Mouse (Mus musculus) embryonic facial prominence, embryonic 11.5 days (tissue): Measurements from ENCODE around the gene Ugt1a6b. TPM values are rescaled to one million over a fixed set of nuclear protein-coding genes. Genes with fewer than 3 reads are reported as not detected.

ENCODE experiments used
- ATAC-seq: fragments of 200-750 bp; cut with Nextera tagmentation; replicated peaks from 2 replicates; pipeline ENCODE4 v1.8.0; 2017; ENCODE audit warnings: low read depth; ENCODE audit not compliant: insufficient number of reproducible peaks, low FRiP score, low TSS enrichment
- DNase-seq: peaks from one replicate; pipeline ENCODE4 v3.0.0-alpha.2; 2015; ENCODE audit warnings: low spot score
- H3K27ac ChIP-seq: fragments of 300-500 bp; sonication (generic); replicated peaks from 2 replicates; pipeline ENCODE4 v1.5.1; 2014; ENCODE audit warnings: mild to moderate bottlenecking, low read depth, low read length, control low read depth
- H3K27me3 ChIP-seq: fragments of 300-500 bp; sonication (generic); 2 replicates; pipeline ENCODE4 v1.6.1; 2014; ENCODE audit warnings: mild to moderate bottlenecking, low read length, moderate library complexity, mixed read lengths; ENCODE audit not compliant: control insufficient read depth, insufficient read depth
- H3K36me3 ChIP-seq: fragments of 300-500 bp; sonication (generic); replicated peaks from 2 replicates; pipeline ENCODE4 v1.6.1; 2014; ENCODE audit warnings: low read depth, mild to moderate bottlenecking, low read length, moderate library complexity, mixed read lengths; ENCODE audit not compliant: control insufficient read depth, insufficient read depth
- H3K4me1 ChIP-seq: fragments of 300-500 bp; sonication (generic); 2 replicates; pipeline ENCODE4 v1.6.1; 2014; ENCODE audit warnings: low read length, mixed read lengths; ENCODE audit not compliant: control insufficient read depth, insufficient read depth
- H3K4me2 ChIP-seq: fragments of 300-500 bp; sonication (generic); 2 replicates; pipeline ENCODE4 v1.6.1; 2014; ENCODE audit warnings: low read depth, mild to moderate bottlenecking, control low read depth, low read length, moderate library complexity
- H3K4me3 ChIP-seq: fragments of 300-500 bp; sonication (generic); 2 replicates; pipeline ENCODE4 v1.5.1; 2014; ENCODE audit warnings: low read depth, low read length, control low read depth
- H3K9ac ChIP-seq: fragments of 300-500 bp; sonication (generic); replicated peaks from 2 replicates; pipeline ENCODE4 v1.6.1; 2014; ENCODE audit warnings: mild to moderate bottlenecking, control low read depth, low read length
- H3K9me3 ChIP-seq: fragments of 300-500 bp; sonication (generic); replicated peaks from 2 replicates; pipeline ENCODE4 v1.6.1; 2016; ENCODE audit warnings: mild to moderate bottlenecking, low read length, inconsistent platforms, mixed read lengths; ENCODE audit not compliant: control insufficient read depth
- WGBS: fragments of 180-500 bp; shearing (Covaris S2); extraction: QIAGEN DNeasy Blood & Tissue Kit; methylation state at CpG from one replicate; pipeline ENCODE4 v1.1.7; 2014; 5-methylcytosine and 5-hydroxymethylcytosine counted together
- polyA plus RNA-seq: library from polyadenylated mRNA; unstranded; fragments of >200 nt; fragmentation: Nextera tagmentation; extraction: Ambion mirVana; gene quantifications from 2 replicates; pipeline ENCODE4 v1.2.1, GENCODE M21; 2014

The Ugt1a6b gene
- polyA plus RNA-seq, 1 experiment from 2014 or later, result not detected

- Histone ChIP-seq H3K9me3 (peaks cover 3% of the 10 kb centered on the region; the same call in 1 of the 2 replicates), H3K36me3 (peaks cover 97% of the 10 kb centered on the region), H3K4me3 (no peak overlapping the region), H3K9ac (no peak overlapping the region), H3K4me1 (no peaks in the 10 kb centered on the region), H3K4me2 (no peak overlapping the region), H3K27ac (no peak overlapping the region), H3K27me3 (no peaks in the 10 kb centered on the region)
- 76% methylated on average over 4 of the region's 4 CpGs for WGBS
- no peak for ATAC-seq
- no peak for DNase-seq
Observed at GRCm38 (mm10) chr1:88264869-88265240, 161.8 kb downstream of the Ugt1a6b start.

GRCm38 (mm10) chr1:88266123-88266522 lies 163.1 kb downstream of the Ugt1a6b start:
- H3K9ac ChIP-seq, result no peak overlapping the region
- H3K27ac ChIP-seq, result no peak overlapping the region
- H3K4me1 ChIP-seq, result no peaks in the 10 kb centered on the region
- H3K36me3 ChIP-seq, result peaks cover 88% of the 10 kb centered on the region
- H3K27me3 ChIP-seq, result no peaks in the 10 kb centered on the region
- H3K4me3 ChIP-seq, result no peak overlapping the region
- WGBS, result 90% methylated on average over 13 of the region's 13 CpGs
- H3K4me2 ChIP-seq, result no peak overlapping the region
- no peak for DNase-seq
- ATAC-seq, result no peak
- no peaks in the 10 kb centered on the region; the same call in 1 of the 2 replicates for H3K9me3 ChIP-seq

- ATAC-seq (no peak; the same call in 1 of the 2 replicates), DNase-seq (no peak)
- Histone ChIP-seq H3K4me3 (no peak overlapping the region), H3K4me2 (no peak overlapping the region), H3K4me1 (no peaks in the 10 kb centered on the region), H3K9me3 (no peaks in the 10 kb centered on the region; the same call in 1 of the 2 replicates), H3K36me3 (peaks cover 84% of the 10 kb centered on the region), H3K27ac (no peak overlapping the region), H3K9ac (no peak overlapping the region), H3K27me3 (no peaks in the 10 kb centered on the region)
- 93% methylated on average over 6 of the region's 6 CpGs for WGBS
Observed at GRCm38 (mm10) chr1:88267489-88267888, 164.4 kb downstream of the Ugt1a6b start.

- no peaks in the 10 kb centered on the region for H3K27me3 ChIP-seq
- H3K36me3 ChIP-seq, result peaks cover 82% of the 10 kb centered on the region
- H3K27ac ChIP-seq, result no peak overlapping the region
- no peak overlapping the region for H3K4me3 ChIP-seq
- no peaks in the 10 kb centered on the region for H3K4me1 ChIP-seq
- no peak for ATAC-seq
- H3K4me2 ChIP-seq, result no peak overlapping the region
- 85% methylated on average over 6 of the region's 6 CpGs for WGBS
- no peak overlapping the region for H3K9ac ChIP-seq
- H3K9me3 ChIP-seq, result no peaks in the 10 kb centered on the region; the same call in 1 of the 2 replicates
- no peak for DNase-seq
Observed at GRCm38 (mm10) chr1:88268070-88268469, 165.0 kb downstream of the Ugt1a6b start.

Other genes starting within 250 kb of the Ugt1a6b start
- gene Dgkd, start 250.0 kb upstream of the Ugt1a6b start, polyA plus RNA-seq, result 30.6 and 33.5 TPM in 2 replicates
- 34.6 and 36.6 TPM in 2 replicates for gene Usp40, start 94.7 kb upstream of the Ugt1a6b start, polyA plus RNA-seq
- not detected in 2 replicates for gene Ugt1a10, start 47.9 kb upstream of the Ugt1a6b start, polyA plus RNA-seq
- not detected in 2 replicates for gene Ugt1a9, start 32.5 kb upstream of the Ugt1a6b start, polyA plus RNA-seq
- gene Ugt1a8, start 15.4 kb upstream of the Ugt1a6b start, polyA plus RNA-seq, result not detected in 2 replicates
- 0.77 and 0.84 TPM in 2 replicates for gene Ugt1a7c, start 8.2 kb upstream of the Ugt1a6b start, polyA plus RNA-seq
- 0.48 and 0.56 TPM in 2 replicates for gene Ugt1a6a, start 31.6 kb downstream of the Ugt1a6b start, polyA plus RNA-seq
- 0.13 TPM in 1 of 2 replicates, not detected in the other for gene Ugt1a5, start 62.8 kb downstream of the Ugt1a6b start, polyA plus RNA-seq
- gene Ugt1a2, start 97.3 kb downstream of the Ugt1a6b start, polyA plus RNA-seq, result not detected in 2 replicates
- gene Dnajb3, start 102.5 kb downstream of the Ugt1a6b start, polyA plus RNA-seq, result 12.0 and 16.3 TPM in 2 replicates
- not detected in 2 replicates for gene Ugt1a1, start 108.7 kb downstream of the Ugt1a6b start, polyA plus RNA-seq
- gene Mroh2a, start 123.7 kb downstream of the Ugt1a6b start, polyA plus RNA-seq, result 1.00 and 1.7 TPM in 2 replicates
- gene Hjurp, start 174.4 kb downstream of the Ugt1a6b start, polyA plus RNA-seq, result 139 and 152 TPM in 2 replicates
- not detected in 2 replicates for gene Trpm8, start 174.4 kb downstream of the Ugt1a6b start, polyA plus RNA-seq